Mouse (Mus musculus): Measurements from ENCODE around the gene Clec5a.
"Not testable (repeated sequence)": the region's sequence is repeated elsewhere in the genome, so short reads cannot be mapped to it uniquely, and the experiment has no call there.

Gene Clec5a

DNA sequence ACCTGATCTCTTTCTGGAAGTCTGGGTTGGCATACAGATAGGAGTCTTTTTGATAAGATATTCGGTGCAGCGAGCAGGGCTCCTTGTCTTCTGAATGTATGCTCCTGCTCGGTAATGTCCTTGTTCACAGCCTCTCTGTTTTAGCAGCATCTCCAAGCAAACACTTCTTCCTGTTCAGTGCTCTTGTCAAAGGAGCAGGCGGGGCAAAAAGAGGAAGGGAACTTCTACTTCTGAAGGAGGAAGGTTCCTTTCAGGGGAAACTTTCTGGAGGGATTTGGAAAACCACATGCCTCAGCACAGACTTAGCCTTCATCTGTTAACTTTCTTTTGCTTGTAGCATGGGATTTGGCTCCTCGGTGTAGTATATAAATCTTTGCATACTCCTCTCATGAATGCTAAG, at the start of gene Clec5a:
TSS of gene Clec5a (minus strand) at position 177 of the 400 bp plus-strand sequence.
- in situ Hi-C loops (cut with MboI, MseI) = no loop called here

- in situ Hi-C loops (cut with MboI, MseI) = no loop called here
Measured at GRCm38 (mm10) chr6:40634640-40635071, 49.0 kb upstream of the Clec5a start.

DNA sequence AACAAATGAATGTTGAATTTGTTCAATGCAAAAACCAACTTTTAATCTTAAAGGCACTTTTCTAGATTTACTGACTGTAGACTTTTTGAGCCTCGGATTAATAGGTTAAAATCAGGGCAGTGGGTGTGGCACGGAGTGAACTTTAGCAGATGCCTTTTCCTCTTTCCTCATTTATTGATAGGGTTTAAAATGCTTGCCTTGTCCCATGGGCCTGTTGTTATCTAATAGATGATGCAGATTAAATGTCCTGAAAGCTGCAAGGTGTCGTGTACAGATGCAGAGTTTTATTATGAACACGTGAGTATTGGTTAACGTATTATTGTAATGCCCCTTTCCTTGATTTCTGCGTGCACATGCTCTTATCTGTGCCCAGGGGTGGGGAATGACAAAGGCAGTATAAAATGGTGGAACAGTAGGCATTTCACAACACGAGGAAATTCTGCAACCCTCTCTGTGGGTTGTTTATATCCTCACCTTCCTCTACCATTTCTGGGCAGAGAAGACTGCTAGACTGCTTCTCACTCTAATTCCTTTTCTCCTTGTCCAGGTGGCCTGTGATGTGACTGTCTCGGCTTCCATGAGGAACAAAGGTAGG, 42.9 kb upstream of the Clec5a start, which contains the start of gene Mgam:
TSS of gene Mgam (plus strand) at position 426 of the 595 bp plus-strand sequence.
- in situ Hi-C loops (cut with MboI, MseI) = no loop called here

GRCm38 (mm10) chr6:40626111-40626510, 40.5 kb upstream of the Clec5a start:
- in situ Hi-C loops (cut with MboI, MseI) = no loop called here

GRCm38 (mm10) chr6:40617965-40618364, 32.3 kb upstream of the Clec5a start:
- in situ Hi-C loops (cut with MboI, MseI) = no loop called here

DNA sequence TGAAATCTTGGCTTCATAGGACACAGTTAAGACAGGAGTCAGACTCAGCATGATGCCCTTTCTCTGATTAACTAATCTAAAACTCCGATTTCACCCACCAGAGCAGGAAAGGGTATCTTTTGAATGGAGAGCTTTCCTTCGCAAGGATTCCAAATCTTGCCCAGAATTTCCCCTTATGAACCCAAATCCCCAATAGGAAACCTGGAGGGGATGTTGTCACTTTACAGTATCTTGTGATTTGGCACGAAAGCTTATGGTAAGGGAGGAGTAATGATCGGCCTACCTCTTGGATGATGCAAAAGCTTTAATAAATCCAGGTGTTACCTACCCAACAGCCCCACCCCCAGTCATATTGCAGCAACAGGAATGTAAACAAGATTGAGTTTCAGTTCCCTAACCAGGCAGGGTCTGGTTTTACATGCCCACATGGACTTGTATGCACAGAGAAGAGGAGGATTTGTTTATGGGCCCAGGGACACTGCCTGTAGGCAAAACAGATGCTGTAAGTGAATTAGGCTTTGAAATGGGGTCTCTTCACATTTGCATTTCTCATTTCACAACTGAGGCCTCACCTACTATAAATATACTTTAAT, 27.7 kb upstream of the Clec5a start, which contains the start of gene Tas2r138:
TSS of gene Tas2r138 (minus strand) at position 51 of the 593 bp plus-strand sequence.
- in situ Hi-C loops (cut with MboI, MseI) = no loop called here

- in situ Hi-C loops (cut with MboI, MseI) = no loop called here
Measured at GRCm38 (mm10) chr6:40610244-40610643, 24.6 kb upstream of the Clec5a start.

DNA sequence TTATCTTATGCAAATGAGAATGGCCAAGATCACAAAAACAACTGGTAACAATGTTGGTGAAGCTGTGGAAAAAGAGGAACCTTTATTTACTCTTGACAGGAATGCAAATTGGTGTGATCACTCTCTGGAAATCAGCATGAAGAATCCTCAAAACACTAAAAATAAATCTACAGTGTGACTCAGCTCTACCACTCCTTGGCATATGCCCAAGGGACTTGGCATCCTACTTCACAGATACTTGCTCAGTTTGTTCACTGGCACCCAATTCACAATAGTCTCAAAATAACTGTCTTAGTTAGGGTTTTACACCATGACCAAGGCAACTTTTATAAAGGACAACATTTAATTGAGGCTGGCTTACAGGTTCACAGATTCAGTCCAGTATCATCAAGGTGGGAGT, 21.8 kb upstream of the Clec5a start:
- in situ Hi-C loops (cut with MboI, MseI) = no loop called here

GRCm38 (mm10) chr6:40598546-40598945, 12.9 kb upstream of the Clec5a start:
- in situ Hi-C loops (cut with MboI, MseI) = not testable (repeated sequence)

DNA sequence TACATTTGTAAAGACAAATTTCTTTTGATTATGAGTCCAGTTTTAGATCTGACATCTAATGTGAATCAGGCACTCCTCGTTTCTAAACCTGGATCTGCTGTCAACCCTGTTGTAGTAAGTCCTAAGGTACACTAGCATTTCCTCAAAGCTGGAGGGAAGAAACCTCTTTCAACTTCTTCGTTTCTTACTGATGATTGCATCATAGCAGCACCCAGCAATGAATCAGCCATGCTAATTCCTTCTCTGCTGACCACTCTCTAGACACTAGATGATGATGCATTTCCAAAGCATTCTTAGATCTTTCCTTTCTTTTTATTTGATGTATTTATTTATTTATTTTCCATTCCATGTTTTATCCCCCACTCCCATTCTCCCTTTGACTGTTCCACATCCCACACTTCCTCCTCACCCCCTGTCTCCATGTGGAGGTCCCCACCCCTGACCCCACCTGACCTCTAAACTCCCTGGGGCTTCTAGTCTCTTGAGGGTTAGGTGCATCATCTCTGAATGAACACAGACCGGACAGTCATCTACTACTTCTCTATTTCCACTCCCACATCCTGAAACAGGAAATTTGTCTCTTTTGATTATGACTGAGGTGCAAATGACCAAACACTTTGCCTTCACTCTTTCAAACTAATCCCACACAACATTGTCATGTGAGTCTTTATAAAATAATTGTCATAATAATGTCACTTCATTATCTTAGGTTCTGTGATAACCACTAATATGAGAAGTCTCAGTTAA, 9.4 kb upstream of the Clec5a start:
- in situ Hi-C loops (cut with MboI, MseI) = no loop called here

- in situ Hi-C loops (cut with MboI, MseI) = no loop called here
Measured at GRCm38 (mm10) chr6:40588346-40588745, 2.7 kb upstream of the Clec5a start.

- in situ Hi-C loops (cut with MboI, MseI) = no loop called here
Measured at GRCm38 (mm10) chr6:40584336-40584735, 1.3 kb downstream of the Clec5a start.

DNA sequence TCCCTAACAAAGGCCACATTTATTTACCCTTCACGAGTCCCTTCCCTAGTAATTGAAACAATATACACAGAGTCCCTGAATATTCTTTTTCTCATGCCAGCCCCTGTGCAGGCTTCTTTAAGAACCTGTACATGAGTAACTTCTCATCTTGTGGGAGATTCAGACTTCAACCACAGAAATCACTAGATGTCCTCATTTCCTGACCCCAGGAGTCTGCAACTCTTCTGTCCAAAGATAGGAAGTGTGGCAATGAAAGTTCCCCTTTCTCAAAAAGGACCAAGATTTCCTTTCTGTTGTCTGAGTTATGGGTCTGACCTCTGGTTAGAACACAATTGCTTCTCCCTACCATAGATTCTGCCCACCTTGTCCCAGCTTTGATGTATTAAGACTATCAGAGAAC, 9.3 kb downstream of the Clec5a start:
- in situ Hi-C loops (cut with MboI, MseI) = no loop called here

DNA sequence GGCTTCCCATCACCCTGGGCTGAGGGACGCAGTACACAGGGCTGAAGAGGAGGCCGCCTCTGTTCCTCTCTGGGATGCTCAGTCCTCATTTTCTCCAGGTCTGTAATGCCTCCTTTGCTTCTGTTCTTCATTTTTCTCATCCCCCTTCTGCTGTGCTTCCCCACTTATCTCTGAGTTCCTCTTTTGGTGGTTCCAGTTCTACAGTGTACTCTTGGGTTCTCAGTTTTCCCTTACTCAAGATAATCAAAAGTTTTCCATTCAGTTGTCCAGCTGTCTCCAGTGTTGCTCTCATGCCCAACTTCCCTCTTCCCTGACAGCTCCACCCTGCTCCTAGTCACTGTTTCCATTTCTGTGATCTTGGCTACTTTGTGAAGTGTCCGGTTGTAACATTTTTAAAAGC, 12.0 kb downstream of the Clec5a start:
- in situ Hi-C loops (cut with MboI, MseI) = no loop called here

DNA sequence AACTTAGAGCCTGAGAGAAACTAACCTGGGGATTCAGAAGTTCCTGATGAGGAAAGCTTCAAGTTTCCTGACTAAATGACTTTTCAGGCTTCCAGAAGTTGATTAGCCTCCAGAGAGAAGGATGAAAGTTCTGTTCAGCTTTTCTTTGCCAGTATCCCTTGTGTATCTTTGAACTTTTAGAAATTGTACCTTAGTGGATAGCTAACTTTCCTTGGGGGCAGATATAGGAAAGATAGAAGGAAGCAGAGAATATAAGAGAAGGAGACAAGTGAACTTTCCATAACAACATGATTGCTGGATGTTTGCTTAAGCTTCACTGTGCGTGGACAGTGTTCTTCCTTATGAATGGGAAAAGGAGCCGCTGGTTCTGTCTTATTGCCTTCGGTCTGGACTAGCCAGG, 16.4 kb downstream of the Clec5a start, which contains the start of gene Olfr460:
TSS of gene Olfr460 (plus strand) at position 301 of the 400 bp plus-strand sequence.
- in situ Hi-C loops (cut with MboI, MseI) = no loop called here

DNA sequence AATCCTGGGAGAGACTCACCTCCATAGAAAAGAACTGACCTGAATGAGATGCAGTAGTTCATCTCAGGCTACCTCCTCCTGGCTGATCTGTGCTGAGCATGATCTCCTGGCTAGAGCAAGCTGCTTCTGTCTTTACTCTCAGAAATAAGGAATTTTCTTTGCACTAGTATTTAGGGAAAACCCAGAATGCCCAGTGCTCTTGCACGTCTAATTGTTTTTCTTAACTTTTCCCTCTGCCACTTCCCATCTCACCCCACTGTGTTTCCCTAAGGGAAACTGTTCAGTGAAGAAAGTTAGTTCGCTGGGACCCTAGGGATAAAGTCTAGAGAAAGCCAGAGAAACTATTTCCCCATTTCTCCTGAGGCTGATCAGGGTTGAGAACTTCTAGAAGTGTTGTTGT, 30.7 kb downstream of the Clec5a start, which contains the start of gene Olfr461:
TSS of gene Olfr461 (minus strand) at position 101 of the 400 bp plus-strand sequence.
- in situ Hi-C loops (cut with MboI, MseI) = no loop called here

- in situ Hi-C loops (cut with MboI, MseI) = no loop called here
Measured at GRCm38 (mm10) chr6:40544690-40545089, 40.9 kb downstream of the Clec5a start.
